Mouse (Mus musculus): ENCODE measurements around the gene Ptpre.

GRCm38 (mm10) chr7:135588620-135589309, 51.5 kb downstream of the Ptpre start:
- TF ChIP-seq POLR2A (IDR thresholded peaks at IDR 0.05; ENCODE audit: extremely low read depth, insufficient read depth, low read length) (no peak), CTCF (IDR thresholded peaks at IDR 0.05; ENCODE audit: low read depth, low read length) (no peak)

Data from liver, adult 2 months (tissue).